Mouse (Mus musculus): Measurements from ENCODE around the gene Trip6. TPM values are rescaled to one million over a fixed set of nuclear protein-coding genes. Genes with fewer than 3 reads are reported as not detected.

Gene Trip6
- polyA plus RNA-seq, 1 experiment = 55.2 TPM

- Histone ChIP-seq H3K4me3 (replicated peaks; ENCODE audit: extremely low read depth, low read depth, low read length) (peak overlapping the region; percentile 60), H3K4me1 (ENCODE audit: control insufficient read depth, insufficient read depth, low read length) (peaks cover 5% of the 10 kb centered on the region)
- 17% methylated on average over 22 of the region's 22 CpGs for WGBS
- DNase-seq = peak; percentile 46
- TF ChIP-seq CTCF (IDR thresholded peaks at IDR 0.05; ENCODE audit: insufficient read depth, low read length) (no peak), POLR2A (IDR thresholded peaks at IDR 0.05; ENCODE audit: borderline replicate concordance, extremely low read depth, low read depth, low read length) (0 out of 2 replicates have a peak, but pooled peaks have one; percentile 23)
Observed at GRCm38 (mm10) chr5:137339290-137339979, 25.2 kb upstream of the Trip6 start.

GRCm38 (mm10) chr5:137338663-137339289 is 24.6 kb upstream of the Trip6 start:
- no peak for DNase-seq
- H3K4me1 ChIP-seq (ENCODE audit: control insufficient read depth, insufficient read depth, low read length) = peaks cover 5% of the 10 kb centered on the region
- under 1% methylated on average over 11 of the region's 11 CpGs for WGBS

GRCm38 (mm10) chr5:137338256-137338655 is 24.1 kb upstream of the Trip6 start:
- peak; percentile 83 for DNase-seq
- peak; percentile 77; the same call in 1 of the 2 replicates for TF ChIP-seq POLR2A (IDR thresholded peaks at IDR 0.05; ENCODE audit: borderline replicate concordance, extremely low read depth, low read depth, low read length)
- no peak for TF ChIP-seq CTCF (IDR thresholded peaks at IDR 0.05; ENCODE audit: insufficient read depth, low read length)
- H3K4me3 ChIP-seq (replicated peaks; ENCODE audit: extremely low read depth, low read depth, low read length) = peak overlapping the region; percentile 78
- H3K4me1 ChIP-seq (ENCODE audit: control insufficient read depth, insufficient read depth, low read length) = peaks cover 5% of the 10 kb centered on the region
- under 1% methylated on average over 19 of the region's 19 CpGs for WGBS

More at GRCm38 (mm10) chr5:137338663-137339289, 24.6 kb upstream of the Trip6 start:
- peak overlapping the region; percentile 78 for H3K4me3 ChIP-seq (replicated peaks; ENCODE audit: extremely low read depth, low read depth, low read length)
- TF ChIP-seq CTCF (IDR thresholded peaks at IDR 0.05; ENCODE audit: insufficient read depth, low read length) (no peak), POLR2A (IDR thresholded peaks at IDR 0.05; ENCODE audit: borderline replicate concordance, extremely low read depth, low read depth, low read length) (peak; percentile 17; the same call in 1 of the 2 replicates)

- no peak overlapping the region for H3K4me3 ChIP-seq (replicated peaks; ENCODE audit: extremely low read depth, low read depth, low read length)
- TF ChIP-seq CTCF (IDR thresholded peaks at IDR 0.05; ENCODE audit: insufficient read depth, low read length) (no peak), POLR2A (IDR thresholded peaks at IDR 0.05; ENCODE audit: borderline replicate concordance, extremely low read depth, low read depth, low read length) (no peak)
- no peak for DNase-seq
- WGBS = 49% methylated on average over 8 of the region's 8 CpGs
- peaks cover 5% of the 10 kb centered on the region for H3K4me1 ChIP-seq (ENCODE audit: control insufficient read depth, insufficient read depth, low read length)
Observed at GRCm38 (mm10) chr5:137337190-137337589, 23.0 kb upstream of the Trip6 start.

GRCm38 (mm10) chr5:137335066-137335465 is 20.9 kb upstream of the Trip6 start:
- TF ChIP-seq POLR2A (IDR thresholded peaks at IDR 0.05; ENCODE audit: borderline replicate concordance, extremely low read depth, low read depth, low read length) = no peak
- TF ChIP-seq CTCF (IDR thresholded peaks at IDR 0.05; ENCODE audit: insufficient read depth, low read length) = no peak
- no peak for DNase-seq
- H3K4me1 ChIP-seq (ENCODE audit: control insufficient read depth, insufficient read depth, low read length) = peaks cover 5% of the 10 kb centered on the region; the same call in 1 of the 2 replicates
- H3K4me3 ChIP-seq (replicated peaks; ENCODE audit: extremely low read depth, low read depth, low read length) = no peak overlapping the region
- WGBS = 80% methylated on average over 6 of the region's 6 CpGs

- H3K4me1 ChIP-seq (ENCODE audit: control insufficient read depth, insufficient read depth, low read length) = no peaks in the 10 kb centered on the region
- H3K4me3 ChIP-seq (replicated peaks; ENCODE audit: extremely low read depth, low read depth, low read length) = no peak overlapping the region
- DNase-seq = no peak
- 34% methylated on average over 10 of the region's 10 CpGs for WGBS
- TF ChIP-seq CTCF (IDR thresholded peaks at IDR 0.05; ENCODE audit: insufficient read depth, low read length) (no peak), POLR2A (IDR thresholded peaks at IDR 0.05; ENCODE audit: borderline replicate concordance, extremely low read depth, low read depth, low read length) (no peak)
Observed at GRCm38 (mm10) chr5:137334317-137334716, 20.1 kb upstream of the Trip6 start.

GRCm38 (mm10) chr5:137333512-137334174 is 19.4 kb upstream of the Trip6 start, which contains the start of gene Slc12a9:
Slc12a9 (minus strand) TSS chr5:137333597.
- peak; percentile 98 for DNase-seq
- no peaks in the 10 kb centered on the region for H3K4me1 ChIP-seq (ENCODE audit: control insufficient read depth, insufficient read depth, low read length)
- peak within 1 kb of the TSS; percentile 73 for H3K4me3 ChIP-seq (replicated peaks; ENCODE audit: extremely low read depth, low read depth, low read length)
- TF ChIP-seq CTCF (IDR thresholded peaks at IDR 0.05; ENCODE audit: insufficient read depth, low read length) = peak; percentile 77
- TF ChIP-seq POLR2A (IDR thresholded peaks at IDR 0.05; ENCODE audit: borderline replicate concordance, extremely low read depth, low read depth, low read length) = peak; percentile 53; the same call in 1 of the 2 replicates
- under 1% methylated on average over 44 of the region's 44 CpGs for WGBS

GRCm38 (mm10) chr5:137332857-137333511 is 18.8 kb upstream of the Trip6 start:
- 15% methylated on average over 15 of the region's 15 CpGs for WGBS
- DNase-seq = no peak
- Histone ChIP-seq H3K4me3 (replicated peaks; ENCODE audit: extremely low read depth, low read depth, low read length) (peak overlapping the region; percentile 73), H3K4me1 (ENCODE audit: control insufficient read depth, insufficient read depth, low read length) (no peaks in the 10 kb centered on the region)
- TF ChIP-seq POLR2A (IDR thresholded peaks at IDR 0.05; ENCODE audit: borderline replicate concordance, extremely low read depth, low read depth, low read length) (no peak), CTCF (IDR thresholded peaks at IDR 0.05; ENCODE audit: insufficient read depth, low read length) (no peak)

- H3K4me3 ChIP-seq (replicated peaks; ENCODE audit: extremely low read depth, low read depth, low read length) = no peak overlapping the region
- no peaks in the 10 kb centered on the region for H3K4me1 ChIP-seq (ENCODE audit: control insufficient read depth, insufficient read depth, low read length)
- 80% methylated on average over 7 of the region's 7 CpGs for WGBS
- no peak for TF ChIP-seq CTCF (IDR thresholded peaks at IDR 0.05; ENCODE audit: insufficient read depth, low read length)
- no peak for DNase-seq
Observed at GRCm38 (mm10) chr5:137330910-137331309, 16.7 kb upstream of the Trip6 start.
